Mouse (Mus musculus): ENCODE data around the gene Slc37a3. TPM values are rescaled to one million over a fixed set of nuclear protein-coding genes. Genes with fewer than 3 reads are reported as not detected.

Slc37a3 gene
- total RNA-seq, 2 experiments from 2014 or later = 71.4 to 86.2 TPM

- DNase-seq (ENCODE audit: extremely low spot score in 1 of 2, low spot score in 2 of 2) = no peak
- intact Hi-C loops (cut with DNase I) = no loop called here
Observed at GRCm38 (mm10) chr6:39286732-39287083, 90.8 kb downstream of the Slc37a3 start.

- no peak for DNase-seq (ENCODE audit: extremely low spot score in 1 of 2, low spot score in 2 of 2)
- intact Hi-C loops (cut with DNase I) = no loop called here
Observed at GRCm38 (mm10) chr6:39286053-39286731, 91.3 kb downstream of the Slc37a3 start.

- intact Hi-C loops (cut with DNase I) = no loop called here
- DNase-seq (ENCODE audit: extremely low spot score in 1 of 2, low spot score in 2 of 2) = no peak
Observed at GRCm38 (mm10) chr6:39284836-39285235, 92.6 kb downstream of the Slc37a3 start.

Other genes starting within 250 kb of the Slc37a3 start
- 10 to 100 TPM; 13.9 to 14.3 TPM for gene Kdm7a, start 170.9 kb downstream of the Slc37a3 start, total RNA-seq (2021)
- not detected for gene Rab19, start 3.5 kb upstream of the Slc37a3 start, total RNA-seq (2021)
- 100 to 1,000 TPM; 174 to 180 TPM for gene Mkrn1, start 42.8 kb upstream of the Slc37a3 start, total RNA-seq (2021)
- 10 to 100 TPM; 19.8 to 21.8 TPM for gene Dennd2a, start 180.2 kb upstream of the Slc37a3 start, total RNA-seq (2021)
- 10 to 100 TPM; 24.2 to 29.8 TPM for gene Adck2, start 196.2 kb upstream of the Slc37a3 start, total RNA-seq (2021)
- gene Gm42420, start 208.1 kb upstream of the Slc37a3 start, total RNA-seq (2021) = not detected
- gene Ndufb2, start 214.9 kb upstream of the Slc37a3 start, total RNA-seq (2021) = 100 to 1,000 TPM; 196 to 198 TPM

Measured in left cerebral cortex, postnatal 10 days (tissue).